Mouse (Mus musculus) megakaryocyte, embryonic 14.5 days (primary cell): ENCODE measurements around the gene Lemd1. TPM values are rescaled to one million over a fixed set of nuclear protein-coding genes. Genes with fewer than 3 reads are reported as not detected.

ENCODE experiments used
- H3K27me3 ChIP-seq: replicated peaks from 2 replicates; pipeline ENCODE3; 2012; ENCODE audit warnings: inconsistent platforms
- H3K36me3 ChIP-seq: replicated peaks from 2 replicates; pipeline ENCODE3; 2012; ENCODE audit warnings: low read length, inconsistent platforms, mixed read lengths
- H3K4me1 ChIP-seq: 2 replicates; pipeline ENCODE4 v1.6.1; 2012; ENCODE audit warnings: inconsistent platforms
- H3K4me3 ChIP-seq: replicated peaks from 2 replicates; pipeline ENCODE3; 2012; ENCODE audit warnings: moderate library complexity, mild to moderate bottlenecking, inconsistent platforms
- H3K9me3 ChIP-seq: 2 replicates; pipeline ENCODE4 v1.6.1; 2012; ENCODE audit warnings: inconsistent platforms
- FLI1 ChIP-seq: IDR thresholded peaks from 2 replicates; pipeline ENCODE4 v1.6.1; 2012; ENCODE audit warnings: low read length, inconsistent platforms, mixed read lengths
- GATA1 ChIP-seq: IDR thresholded peaks from 3 replicates; pipeline ENCODE4 v1.6.1; 2012; ENCODE audit warnings: mixed read lengths, low read length, inconsistent platforms, borderline replicate concordance
- polyA plus RNA-seq: library from polyadenylated mRNA; stranded (reverse); fragments of >175 nt; gene quantifications from 2 replicates; pipeline ENCODE4 v1.2.3, GENCODE M21; 2012; ENCODE audit warnings: low replicate concordance; ENCODE audit not compliant: insufficient read depth

The Lemd1 gene
- polyA plus RNA-seq, 1 experiment: not detected

GRCm38 (mm10) chr1:132295506-132295905, 104.3 kb downstream of the Lemd1 start:
- Histone ChIP-seq H3K36me3 (no peaks in the 10 kb centered on the region), H3K4me1 (peaks cover 20% of the 10 kb centered on the region), H3K27me3 (peaks cover 95% of the 10 kb centered on the region), H3K9me3 (no peaks in the 10 kb centered on the region), H3K4me3 (no peak overlapping the region)
- TF ChIP-seq FLI1: no peak
- TF ChIP-seq GATA1: no peak

- Histone ChIP-seq H3K4me3 (no peak overlapping the region), H3K27me3 (peaks cover 96% of the 10 kb centered on the region), H3K4me1 (peaks cover 20% of the 10 kb centered on the region), H3K9me3 (no peaks in the 10 kb centered on the region), H3K36me3 (no peaks in the 10 kb centered on the region)
- TF ChIP-seq FLI1: no peak
- TF ChIP-seq GATA1: no peak
Measured at GRCm38 (mm10) chr1:132296051-132296450, 104.8 kb downstream of the Lemd1 start.

- Histone ChIP-seq H3K27me3 (peaks cover 97% of the 10 kb centered on the region), H3K9me3 (no peaks in the 10 kb centered on the region), H3K36me3 (no peaks in the 10 kb centered on the region), H3K4me1 (peaks cover 21% of the 10 kb centered on the region), H3K4me3 (peak within 1 kb of the TSS; percentile 84)
- TF ChIP-seq FLI1: no peak
- no peak for TF ChIP-seq GATA1
Measured at GRCm38 (mm10) chr1:132298425-132298800, 107.2 kb downstream of the Lemd1 start, which contains the start of gene Klhdc8a. Gene Klhdc8a (plus strand): TSS chr1:132298626.

GRCm38 (mm10) chr1:132298801-132299464, 107.7 kb downstream of the Lemd1 start:
- TF ChIP-seq GATA1 (no peak), FLI1 (no peak)
- Histone ChIP-seq H3K4me3 (peak overlapping the region; percentile 84), H3K9me3 (no peaks in the 10 kb centered on the region), H3K4me1 (peaks cover 21% of the 10 kb centered on the region), H3K27me3 (peaks cover 97% of the 10 kb centered on the region), H3K36me3 (no peaks in the 10 kb centered on the region)

- Histone ChIP-seq H3K36me3 (no peaks in the 10 kb centered on the region), H3K4me3 (no peak overlapping the region), H3K9me3 (no peaks in the 10 kb centered on the region), H3K4me1 (peaks cover 24% of the 10 kb centered on the region), H3K27me3 (peaks cover 98% of the 10 kb centered on the region)
- no peak for TF ChIP-seq FLI1
- TF ChIP-seq GATA1: no peak
Measured at GRCm38 (mm10) chr1:132299744-132300143, 108.5 kb downstream of the Lemd1 start.

GRCm38 (mm10) chr1:132301242-132301641, 110.0 kb downstream of the Lemd1 start:
- peaks cover 24% of the 10 kb centered on the region for H3K4me1 ChIP-seq
- no peak overlapping the region for H3K4me3 ChIP-seq
- no peak for TF ChIP-seq GATA1
- no peak for TF ChIP-seq FLI1
- peaks cover 99% of the 10 kb centered on the region for H3K27me3 ChIP-seq
- no peaks in the 10 kb centered on the region for H3K36me3 ChIP-seq
- no peaks in the 10 kb centered on the region for H3K9me3 ChIP-seq

- H3K27me3 ChIP-seq: peaks cover 98% of the 10 kb centered on the region
Measured at GRCm38 (mm10) chr1:132302341-132302866, 111.2 kb downstream of the Lemd1 start.

GRCm38 (mm10) chr1:132304618-132305214, 113.5 kb downstream of the Lemd1 start:
- no peaks in the 10 kb centered on the region for H3K36me3 ChIP-seq
- no peaks in the 10 kb centered on the region for H3K9me3 ChIP-seq
- no peak for TF ChIP-seq FLI1
- no peak for TF ChIP-seq GATA1
- peaks cover 98% of the 10 kb centered on the region for H3K27me3 ChIP-seq
- no peak overlapping the region for H3K4me3 ChIP-seq
- H3K4me1 ChIP-seq: peaks cover 9% of the 10 kb centered on the region

More at GRCm38 (mm10) chr1:132302341-132302866, 111.2 kb downstream of the Lemd1 start:
- Histone ChIP-seq H3K9me3 (no peaks in the 10 kb centered on the region), H3K4me3 (peak overlapping the region; percentile 44), H3K4me1 (peaks cover 24% of the 10 kb centered on the region), H3K36me3 (no peaks in the 10 kb centered on the region)
- TF ChIP-seq GATA1: no peak
- no peak for TF ChIP-seq FLI1

- Histone ChIP-seq H3K9me3 (no peaks in the 10 kb centered on the region), H3K27me3 (peaks cover 93% of the 10 kb centered on the region), H3K4me3 (no peak overlapping the region), H3K36me3 (no peaks in the 10 kb centered on the region), H3K4me1 (peaks cover 15% of the 10 kb centered on the region)
- TF ChIP-seq GATA1 (no peak), FLI1 (no peak)
Measured at GRCm38 (mm10) chr1:132306160-132306559, 114.9 kb downstream of the Lemd1 start.

GRCm38 (mm10) chr1:132306808-132307207, 115.6 kb downstream of the Lemd1 start:
- Histone ChIP-seq H3K4me3 (no peak overlapping the region), H3K36me3 (no peaks in the 10 kb centered on the region), H3K9me3 (no peaks in the 10 kb centered on the region), H3K27me3 (peaks cover 93% of the 10 kb centered on the region), H3K4me1 (peaks cover 17% of the 10 kb centered on the region)
- TF ChIP-seq GATA1 (no peak), FLI1 (no peak)
